Mouse (Mus musculus): ENCODE data around the gene Castor2.

Gene Castor2

GRCm38 (mm10) chr5:134168033-134168432 is 68.5 kb downstream of the Castor2 start:
- DNase-seq: no peak

- no peak for DNase-seq
Measured at GRCm38 (mm10) chr5:134169231-134169630, 69.7 kb downstream of the Castor2 start.

- DNase-seq: no peak
Measured at GRCm38 (mm10) chr5:134170167-134170566, 70.7 kb downstream of the Castor2 start.

GRCm38 (mm10) chr5:134173206-134173605 is 73.7 kb downstream of the Castor2 start:
- DNase-seq: peak; percentile 39 to 40

- DNase-seq: no peak
Measured at GRCm38 (mm10) chr5:134175696-134176095, 76.2 kb downstream of the Castor2 start.

GRCm38 (mm10) chr5:134176169-134176881 is 76.8 kb downstream of the Castor2 start, which contains the start of gene Rcc1l:
Rcc1l (minus strand) TSS chr5:134176774.
- DNase-seq: peak; percentile 77 to 81

- no peak for DNase-seq
Measured at GRCm38 (mm10) chr5:134178536-134178935, 79.0 kb downstream of the Castor2 start.

- DNase-seq: peak; percentile 80 to 82
Measured at GRCm38 (mm10) chr5:134179871-134180270, 80.4 kb downstream of the Castor2 start.

GRCm38 (mm10) chr5:134182172-134182571 is 82.7 kb downstream of the Castor2 start:
- DNase-seq: no peak

- DNase-seq: no peak
Measured at GRCm38 (mm10) chr5:134182735-134183134, 83.2 kb downstream of the Castor2 start.

GRCm38 (mm10) chr5:134183162-134183561 is 83.7 kb downstream of the Castor2 start:
- DNase-seq: no peak

- DNase-seq: peak; percentile 99 to 100
Measured at GRCm38 (mm10) chr5:134183880-134184808, 84.6 kb downstream of the Castor2 start, which contains the start of gene Gtf2ird2. Gtf2ird2 (plus strand) TSS chr5:134184019.

- no peak for DNase-seq
Measured at GRCm38 (mm10) chr5:134186059-134186458, 86.5 kb downstream of the Castor2 start.

- peak; percentile 69 to 73 for DNase-seq
Measured at GRCm38 (mm10) chr5:134186961-134187731, 87.6 kb downstream of the Castor2 start.

GRCm38 (mm10) chr5:134188571-134188970 is 89.1 kb downstream of the Castor2 start:
- DNase-seq: peak; percentile 20 to 49

GRCm38 (mm10) chr5:134193664-134194063 is 94.2 kb downstream of the Castor2 start:
- no peak for DNase-seq

All from thymus, postnatal 36 days (tissue).